Mouse (Mus musculus) c-Kit-positive CD71-negative TER-119-negative erythroid progenitor cells, embryonic 14.5 days (primary cell): ENCODE results near the gene Hpcal1.

Experiments used
- DNase-seq: peaks from one replicate; pipeline ENCODE4 v3.0.0-alpha.2; 2013; ENCODE audit warnings: low read depth

Hpcal1 gene

DNA sequence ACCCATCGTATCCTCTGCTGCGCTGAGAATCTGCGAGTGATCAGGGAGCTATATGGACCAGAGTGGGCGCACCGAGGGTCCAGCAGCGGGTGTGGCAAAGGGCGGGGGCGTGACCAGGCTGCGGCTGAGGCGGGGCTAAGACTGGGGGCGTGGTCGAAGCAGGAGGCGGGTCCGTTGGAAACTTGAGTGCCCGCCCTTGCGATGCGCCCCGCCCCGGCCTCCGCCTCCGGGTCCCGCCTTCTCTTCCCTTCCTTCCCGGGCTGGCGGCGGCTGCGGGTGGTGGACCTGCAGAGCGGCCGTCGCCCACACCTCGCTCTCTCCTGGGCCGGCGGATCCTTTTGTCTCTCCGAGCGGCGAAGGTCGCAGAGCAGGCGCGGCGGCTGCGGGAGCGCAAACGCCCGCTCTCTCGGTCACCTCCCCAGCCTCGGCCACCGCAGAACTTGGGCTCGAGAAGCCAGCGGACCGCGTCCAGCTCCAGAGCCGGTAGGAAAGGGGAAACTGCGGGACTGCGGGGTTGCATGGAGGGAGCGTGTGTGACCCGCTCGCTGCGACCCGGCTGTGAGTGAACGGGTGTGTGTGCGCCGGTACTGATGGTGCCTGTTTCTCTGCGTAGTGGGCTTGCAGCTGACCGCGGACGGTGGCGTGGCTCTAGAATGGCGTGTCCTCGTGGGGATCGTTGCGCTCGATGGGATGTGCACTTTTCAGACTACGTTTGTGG, at the start of gene Hpcal1:
Gene Hpcal1 (plus strand): TSS at position 293 of the 718 bp plus-strand sequence.
- peak; percentile 74 for DNase-seq

DNA sequence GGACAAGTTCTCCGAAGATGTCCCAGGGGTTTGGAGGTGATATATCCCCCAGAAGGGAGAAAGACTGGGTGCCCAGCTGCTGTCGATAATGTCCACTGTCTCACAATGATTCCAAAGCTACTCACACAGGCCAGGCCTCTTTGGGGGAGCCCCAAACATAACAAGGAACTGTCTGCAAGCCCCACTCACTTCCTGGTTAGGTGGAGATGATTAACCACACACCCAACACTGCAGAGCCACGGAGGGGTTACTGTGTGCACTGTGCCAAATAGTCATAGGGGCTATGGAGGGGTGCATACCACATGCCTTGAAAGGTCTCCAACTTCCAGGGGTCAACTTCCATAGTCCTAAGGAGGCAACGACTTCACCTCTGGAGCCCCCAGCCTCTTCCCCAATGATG, 49.4 kb upstream of the Hpcal1 start:
- no peak for DNase-seq

DNA sequence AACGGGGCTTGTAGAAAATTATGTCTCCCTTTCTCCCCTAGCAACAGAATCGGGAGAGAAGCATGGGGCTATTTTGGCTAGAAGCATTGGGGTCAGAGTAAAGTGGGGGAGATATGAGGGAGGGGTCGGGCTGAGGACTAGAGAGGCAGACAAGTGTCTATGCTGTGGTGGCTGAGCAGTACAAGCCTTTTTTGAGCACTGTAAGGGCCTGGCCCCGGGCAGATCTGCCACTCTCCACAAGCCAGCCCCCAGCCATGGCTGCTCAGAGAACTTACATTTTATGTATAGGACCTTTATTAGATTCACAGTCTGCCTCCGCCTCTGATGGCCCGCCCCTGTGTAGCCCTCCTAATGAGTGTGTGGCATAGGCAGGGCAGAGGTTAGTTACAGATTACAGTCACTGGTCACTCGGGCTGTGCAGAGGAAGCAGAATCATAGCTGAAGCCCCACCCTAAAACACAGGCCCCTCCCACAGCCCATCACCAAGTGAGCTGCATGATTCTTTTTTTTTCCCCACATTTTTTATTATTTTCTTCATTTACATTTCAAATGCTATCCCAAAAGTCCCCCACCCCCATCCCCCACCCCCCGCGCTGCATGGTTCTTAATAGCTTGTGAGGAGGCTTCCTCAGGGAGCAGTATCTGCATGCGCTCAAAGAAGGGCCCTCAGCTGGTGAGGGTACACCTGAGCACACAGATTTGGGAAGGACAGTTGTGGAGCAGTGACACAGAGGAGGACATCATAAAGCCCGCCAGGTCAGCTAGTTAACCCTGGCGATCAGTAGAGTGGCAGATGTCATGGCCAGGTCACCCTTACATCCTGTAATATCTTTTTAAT, 46.1 kb upstream of the Hpcal1 start:
- no peak for DNase-seq

DNA sequence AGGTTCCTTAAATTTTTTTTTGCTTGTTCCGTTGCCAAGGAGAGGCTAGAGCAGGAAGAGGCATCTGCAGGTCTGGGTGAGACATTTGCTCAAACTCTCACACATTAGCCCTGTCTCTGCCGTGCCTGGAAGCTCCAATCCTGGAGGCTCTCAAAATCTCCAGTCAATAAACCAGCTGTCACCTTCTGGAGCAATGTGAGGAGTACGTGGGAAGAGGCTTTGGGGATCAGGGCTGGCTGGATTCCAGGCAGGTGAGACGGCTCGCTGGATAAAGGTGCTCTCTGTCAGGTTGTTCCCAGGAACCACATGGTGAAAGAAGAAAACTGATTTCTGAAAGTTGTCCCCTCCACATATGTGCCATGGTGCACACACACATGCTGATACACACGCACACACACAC, 44.2 kb upstream of the Hpcal1 start:
- DNase-seq: no peak

DNA sequence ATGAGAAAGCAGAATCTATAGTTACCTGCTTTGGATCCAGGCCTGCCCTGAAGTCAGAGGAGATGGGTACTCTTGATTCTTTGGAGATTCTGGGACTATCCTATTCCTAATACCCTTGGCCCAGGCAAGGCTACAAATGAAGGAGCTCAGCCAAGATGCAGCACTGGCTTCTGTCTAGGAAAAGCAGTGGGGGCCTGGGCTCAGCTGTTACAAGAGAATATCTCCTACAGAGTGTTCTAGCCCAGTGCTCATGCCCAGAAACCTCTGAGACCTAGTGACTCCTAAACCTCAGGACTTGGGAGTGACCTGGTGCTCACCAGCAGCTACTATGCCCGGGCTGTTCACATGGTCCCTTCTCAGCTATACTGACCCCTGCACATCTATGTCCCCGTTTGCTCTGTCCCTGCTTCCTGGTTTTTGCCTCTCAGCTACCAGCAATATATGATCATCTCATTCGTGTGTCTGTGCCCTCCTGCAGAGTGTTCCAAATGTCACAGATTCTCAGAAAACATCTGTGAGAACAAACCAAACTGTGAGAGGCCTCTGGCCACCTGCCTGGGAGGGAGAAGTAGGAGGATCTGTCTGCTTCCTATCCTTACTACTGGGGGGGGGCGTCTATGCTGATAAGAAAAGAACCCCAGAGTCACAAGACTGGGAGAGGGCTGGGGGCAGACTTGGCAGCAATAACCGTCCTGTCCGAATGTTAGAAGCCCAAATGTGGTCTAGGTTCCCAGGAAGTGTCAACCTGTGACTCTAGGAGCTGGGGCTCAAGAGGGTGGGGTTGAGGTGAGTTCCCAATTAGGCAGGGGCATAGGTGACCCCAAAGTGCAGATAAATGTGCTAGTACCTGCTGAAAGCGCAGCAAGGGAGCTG, 39.2 kb upstream of the Hpcal1 start:
- no peak for DNase-seq

DNA sequence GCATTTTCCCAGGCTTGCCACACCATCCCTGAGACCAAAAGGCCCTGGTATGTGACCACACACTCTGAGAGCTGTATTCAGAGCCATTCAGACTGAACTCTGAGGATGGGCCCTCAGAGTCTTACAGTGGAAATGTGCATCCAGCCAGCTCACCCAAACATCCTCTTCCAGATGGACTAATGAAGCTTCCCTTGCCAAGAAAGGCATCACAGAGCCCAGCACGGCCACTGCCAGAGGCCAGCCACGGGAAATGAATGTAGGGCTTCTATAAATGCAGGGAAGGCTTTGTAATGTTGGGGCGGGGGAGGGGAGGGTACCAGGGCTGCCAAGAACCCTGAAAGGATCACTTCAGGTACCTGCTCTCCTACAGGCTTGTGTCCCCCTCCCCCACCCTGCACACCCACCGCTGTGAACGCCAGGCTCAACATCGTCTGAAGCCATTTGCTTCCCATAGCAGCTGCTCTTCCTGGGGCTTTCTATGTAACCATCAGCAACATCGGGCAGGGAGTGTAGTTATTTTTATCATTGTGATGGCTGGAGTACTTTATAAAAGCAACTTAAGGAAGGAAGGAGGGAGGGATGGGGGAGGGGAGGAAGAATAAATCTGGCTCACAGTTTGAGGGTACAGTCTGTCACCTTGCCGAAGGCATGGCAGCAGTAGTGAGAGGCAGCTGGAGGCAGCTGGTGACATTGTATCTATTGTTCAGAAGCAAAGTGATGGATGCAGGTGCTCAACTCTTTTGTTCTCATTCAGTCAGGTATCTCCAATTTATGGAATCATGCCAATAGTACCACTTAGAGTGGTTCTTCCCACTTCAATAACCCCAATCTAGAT, 38.2 kb upstream of the Hpcal1 start:
- DNase-seq: no peak

DNA sequence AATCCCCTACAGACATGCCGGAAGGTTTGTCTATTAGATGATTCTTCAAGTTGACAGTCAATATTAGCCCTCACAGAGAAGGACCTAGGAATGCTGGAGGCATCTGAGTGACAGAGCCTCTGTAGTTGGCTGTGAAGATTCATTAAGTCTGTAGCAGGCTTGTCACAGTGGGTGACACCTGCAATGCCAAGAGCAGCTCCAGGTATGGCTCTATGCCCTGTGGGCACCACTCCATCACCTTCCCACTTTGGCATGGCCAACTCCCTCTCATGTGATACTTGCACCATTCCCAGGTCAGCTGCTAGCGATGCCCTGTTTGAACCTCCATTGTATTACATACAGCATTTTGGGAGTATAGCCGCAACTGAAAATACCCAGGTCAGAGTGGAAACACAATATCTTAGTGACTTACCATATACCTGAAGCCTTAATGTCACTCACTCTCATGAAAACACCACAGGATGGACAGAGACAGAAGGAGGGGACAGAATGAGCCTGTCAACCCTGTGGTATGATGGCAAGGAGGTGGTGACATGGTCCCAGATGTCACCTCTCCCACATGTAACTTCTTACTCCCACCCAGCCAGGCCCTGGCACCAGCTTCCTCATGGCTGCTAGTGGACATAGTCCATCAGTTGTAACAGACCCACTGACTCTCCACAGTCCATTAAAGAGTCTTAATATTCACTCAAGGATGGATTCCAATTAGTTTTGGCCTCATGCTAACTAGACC, 37.4 kb upstream of the Hpcal1 start:
- DNase-seq: no peak

DNA sequence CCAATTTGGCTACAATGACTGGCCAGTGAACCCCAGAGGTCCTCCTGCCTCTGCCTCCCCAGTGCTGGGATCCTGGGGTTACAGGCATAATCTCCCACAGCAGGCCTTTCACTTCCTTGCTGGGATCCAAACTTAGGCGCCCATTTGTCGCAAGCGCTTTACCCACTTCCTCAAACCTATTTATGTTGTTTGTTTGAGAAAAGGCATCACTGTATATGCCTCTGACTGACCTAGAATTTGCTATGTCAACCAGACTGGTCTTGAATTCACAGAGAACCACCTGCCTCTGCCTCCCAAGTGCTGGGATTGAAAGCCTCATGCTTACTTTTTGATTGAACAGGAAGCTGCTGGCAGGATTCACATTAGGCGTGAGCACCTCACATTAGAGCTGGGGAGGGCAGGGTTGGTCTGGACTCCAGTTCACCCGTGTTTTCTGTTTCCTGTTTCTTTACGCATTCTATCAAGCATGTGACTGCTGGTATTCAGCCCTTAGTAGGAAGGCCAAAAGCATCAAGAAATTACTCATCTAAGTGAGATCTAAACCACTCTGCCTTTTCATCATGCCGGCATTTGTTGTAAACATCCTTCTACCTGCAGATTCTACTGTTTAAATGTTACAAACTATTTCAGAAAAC, 33.0 kb upstream of the Hpcal1 start:
- DNase-seq: no peak

DNA sequence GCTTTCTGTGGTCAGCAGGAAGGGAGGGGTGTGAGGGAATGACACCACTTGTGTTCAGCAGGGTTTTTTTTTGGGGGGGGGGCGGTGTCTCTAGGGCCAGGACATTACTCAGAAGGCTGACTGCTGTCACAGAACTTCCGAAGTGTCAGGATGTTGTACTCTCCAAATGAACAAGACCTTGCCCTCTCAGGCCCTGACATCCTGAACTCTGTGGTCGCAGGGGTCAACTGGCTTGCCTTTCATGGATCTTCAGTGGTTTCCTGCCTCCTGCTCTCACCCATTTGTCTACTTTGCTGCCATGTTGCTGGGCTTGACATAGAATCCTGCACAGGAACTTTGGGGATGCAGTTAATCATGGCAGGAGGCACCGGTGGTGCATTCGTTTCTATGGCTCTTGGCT, 32.1 kb upstream of the Hpcal1 start:
- no peak for DNase-seq

DNA sequence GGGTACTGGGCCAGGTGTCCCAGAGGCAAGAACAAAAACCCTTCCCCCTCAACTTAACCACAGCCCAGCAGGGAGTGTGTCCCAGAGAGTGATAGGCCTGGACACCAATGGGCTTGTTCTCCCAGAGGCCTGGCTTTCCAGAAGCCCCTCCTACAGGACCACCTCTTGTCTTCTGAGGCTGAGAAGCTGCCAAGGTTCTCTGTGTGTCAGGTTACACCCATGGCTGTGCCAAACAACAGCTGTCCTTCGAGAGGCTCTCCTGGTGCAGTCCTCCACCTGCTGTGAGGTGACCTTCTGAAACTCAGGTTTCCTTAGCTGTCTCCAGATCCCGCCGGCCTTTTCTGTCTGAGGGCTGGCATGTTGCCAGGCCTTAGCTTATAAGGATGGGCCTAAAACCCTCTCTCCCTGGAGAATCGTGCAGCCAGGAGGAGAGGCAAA, 29.2 kb upstream of the Hpcal1 start:
- DNase-seq: no peak

DNA sequence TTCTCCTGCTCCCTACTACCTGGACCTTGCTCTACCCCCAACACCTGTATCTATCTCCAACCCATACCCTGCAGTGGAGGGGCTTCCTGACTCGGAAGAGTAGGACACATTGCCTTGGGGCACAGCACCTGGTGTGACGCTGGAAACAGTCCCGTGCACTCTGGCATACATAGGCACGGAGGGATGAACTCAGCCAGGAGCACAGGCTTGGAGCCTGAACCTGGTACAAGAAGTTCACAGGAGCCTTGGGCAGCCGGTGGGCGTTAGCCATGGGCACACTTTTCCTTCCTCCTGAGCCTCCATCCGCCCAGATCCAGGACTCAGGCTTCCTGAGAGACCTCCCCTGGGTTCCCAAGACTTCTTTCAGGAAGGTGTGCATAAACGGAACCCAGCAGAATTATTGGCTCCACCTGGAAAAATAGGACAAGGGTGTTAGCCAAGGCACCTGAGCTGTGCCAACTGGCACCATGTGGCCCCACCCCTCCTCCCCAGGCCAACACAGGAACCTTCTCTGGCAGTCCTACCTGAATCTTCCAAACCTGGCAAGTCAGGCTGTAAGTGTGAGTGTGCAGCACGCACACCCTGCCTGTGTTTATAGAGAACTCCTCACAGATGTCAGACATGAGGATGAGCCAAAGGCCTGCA, 26.5 kb upstream of the Hpcal1 start:
- DNase-seq: no peak

DNA sequence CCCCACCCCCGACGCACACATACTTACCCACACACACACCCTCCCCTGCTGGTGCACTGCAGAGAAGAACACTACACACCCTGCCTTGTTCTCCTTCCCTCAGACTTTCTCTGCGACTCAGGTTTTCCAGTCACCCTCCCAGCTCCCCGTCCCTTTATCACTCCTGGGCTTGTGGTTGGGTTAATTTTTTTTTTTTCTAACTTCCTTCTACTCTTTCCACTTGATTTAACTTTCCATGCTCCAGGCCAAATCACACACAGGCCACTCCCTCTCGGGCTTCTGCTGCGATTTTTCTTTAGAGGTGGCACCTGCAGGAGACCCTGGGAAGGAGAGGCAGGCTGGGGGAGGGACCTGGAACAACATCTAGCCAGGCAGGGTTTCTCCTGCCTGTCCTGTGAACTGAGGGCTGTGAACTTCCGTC, 24.7 kb upstream of the Hpcal1 start:
- no peak for DNase-seq

DNA sequence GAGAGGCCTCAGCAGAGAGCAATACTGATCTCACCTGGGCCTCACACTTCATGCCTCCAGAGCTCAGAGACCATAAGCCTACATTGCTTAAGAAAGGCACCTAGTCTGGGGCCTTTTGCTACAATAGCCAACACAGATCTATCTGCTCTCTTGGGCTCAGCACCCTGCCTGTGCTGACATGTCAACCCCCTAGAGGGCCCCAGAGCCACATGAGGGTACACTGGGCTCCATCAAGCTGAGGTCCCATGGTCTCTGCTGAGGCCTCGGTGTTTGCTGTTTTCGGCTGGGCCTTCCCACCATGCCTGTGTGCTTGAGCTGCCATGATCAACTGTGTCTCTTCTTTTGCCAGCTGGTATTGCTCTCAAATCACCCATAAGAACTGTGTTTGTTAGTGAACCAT, 24.0 kb upstream of the Hpcal1 start:
- no peak for DNase-seq

DNA sequence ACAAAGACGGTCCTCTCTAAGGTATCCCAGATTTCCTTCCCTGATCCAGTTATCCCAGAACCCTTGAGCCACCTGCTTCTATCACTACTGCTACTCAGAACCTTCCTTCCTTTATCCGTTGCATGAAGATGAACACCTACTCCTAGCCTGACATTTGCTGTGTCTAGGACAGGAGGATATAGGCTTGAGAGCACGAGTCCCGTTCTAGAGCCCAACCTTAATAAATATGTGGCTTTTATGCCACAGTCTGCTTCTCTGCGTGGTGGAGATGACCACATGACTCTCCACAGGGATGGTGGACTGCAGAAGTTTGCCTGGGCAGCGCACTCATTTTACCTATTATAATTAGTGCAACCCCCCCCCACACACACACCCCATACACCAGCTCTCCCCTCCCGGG, 16.9 kb upstream of the Hpcal1 start:
- DNase-seq: no peak

DNA sequence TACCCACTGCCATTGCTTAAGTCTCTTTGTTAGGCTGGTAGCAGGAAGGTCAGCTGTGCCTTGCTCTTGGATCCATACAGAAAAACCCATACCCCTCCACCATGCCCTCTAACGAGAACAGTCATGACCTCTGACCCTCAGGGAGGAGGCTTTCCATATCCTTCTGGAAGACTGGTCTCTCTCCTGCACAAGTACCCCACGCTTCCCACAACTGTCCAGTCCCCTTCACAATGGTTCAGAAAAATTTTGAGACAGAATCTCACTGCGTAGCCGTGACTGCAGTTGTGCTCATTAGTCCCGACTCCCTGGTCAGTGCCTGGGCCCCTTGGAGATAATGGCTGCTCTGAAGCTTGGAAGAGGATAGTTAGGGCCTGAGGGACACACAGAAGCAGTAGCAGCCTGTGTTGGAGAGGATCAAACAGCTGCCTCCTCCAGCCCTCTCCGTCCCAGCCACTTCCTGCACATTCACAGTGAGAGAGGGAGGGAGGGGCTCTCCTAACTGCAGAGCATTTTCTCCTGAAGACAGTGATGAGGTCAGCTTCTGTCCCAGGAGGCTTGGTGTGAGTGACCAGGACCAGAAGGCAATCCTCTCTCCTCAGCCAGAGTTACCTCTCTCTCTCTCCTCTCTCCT, 16.4 kb upstream of the Hpcal1 start:
- no peak for DNase-seq

DNA sequence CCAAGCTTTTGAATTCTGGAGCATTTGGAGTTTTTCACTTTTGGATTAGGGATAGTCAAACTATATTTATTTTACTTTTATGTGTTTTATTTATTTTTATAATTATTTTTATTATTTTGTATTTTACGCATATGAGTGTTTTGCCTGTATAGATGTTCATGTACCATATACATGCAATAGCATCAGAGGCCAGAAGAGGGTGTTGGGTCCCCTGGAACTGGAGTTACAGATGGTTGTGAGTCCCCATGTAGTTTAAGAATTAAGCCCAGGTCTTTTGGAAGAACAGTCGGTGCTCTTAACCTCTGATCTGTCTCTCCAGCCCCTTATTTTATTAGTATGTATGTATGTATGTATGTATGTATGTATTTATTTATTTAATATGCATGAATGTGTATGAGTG, 12.9 kb upstream of the Hpcal1 start:
- DNase-seq: no peak

DNA sequence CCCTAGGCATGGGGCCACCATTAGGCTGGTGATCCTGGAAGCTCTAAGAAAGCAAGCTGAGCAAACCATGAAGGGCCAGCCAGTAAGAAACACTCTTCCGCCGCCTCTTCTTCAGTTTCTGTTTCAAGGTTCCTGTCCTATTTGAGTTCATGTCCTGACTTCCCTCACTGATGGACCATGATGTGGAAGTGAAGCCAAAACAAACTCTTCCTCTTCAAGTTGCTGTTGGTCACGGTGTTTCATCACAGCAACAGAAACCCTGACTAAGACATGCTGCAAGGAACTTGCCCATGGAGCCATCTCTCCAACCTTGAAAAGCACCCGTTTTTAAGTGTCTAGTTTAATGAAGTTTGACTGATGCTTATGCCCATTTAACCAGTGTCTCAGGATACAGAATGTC, 11.1 kb upstream of the Hpcal1 start:
- no peak for DNase-seq

DNA sequence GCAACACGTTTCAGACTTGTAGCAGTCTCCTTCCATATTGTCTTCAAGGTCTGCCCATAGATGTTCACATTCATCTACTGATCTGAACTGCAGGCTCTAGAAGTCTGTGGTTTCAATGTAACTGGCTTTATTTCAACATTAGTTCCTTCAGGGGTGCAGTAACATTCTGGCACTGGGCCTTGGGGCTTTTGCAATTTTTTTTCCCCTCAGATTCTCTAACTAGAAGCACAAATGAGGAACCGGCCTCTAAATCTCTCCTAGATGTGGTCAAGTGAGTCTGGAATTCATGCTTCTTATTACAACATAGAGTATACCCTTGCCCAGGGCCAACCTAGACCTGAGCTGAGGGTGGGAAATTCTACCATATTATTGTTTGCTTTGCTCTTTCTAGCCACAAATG, 8.5 kb upstream of the Hpcal1 start:
- no peak for DNase-seq

DNA sequence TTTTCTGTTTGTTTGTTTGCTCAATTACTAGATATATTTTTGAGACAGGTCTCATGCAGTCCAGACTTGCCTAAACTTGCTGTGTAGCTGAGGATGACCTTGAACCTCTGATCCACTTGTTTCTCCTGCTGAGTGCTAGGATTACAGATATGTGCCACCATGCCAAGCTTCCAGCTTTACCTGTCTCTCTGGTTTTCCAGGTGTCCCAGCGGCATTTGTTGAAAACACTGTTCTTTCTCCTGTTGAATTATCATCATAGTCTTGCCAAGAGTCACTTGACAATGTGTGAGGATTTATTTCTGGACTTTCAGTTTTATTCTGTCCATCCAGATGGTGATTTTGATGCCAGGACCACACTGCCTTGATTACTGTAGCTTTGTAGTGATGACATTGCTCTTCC, 6.3 kb upstream of the Hpcal1 start:
- DNase-seq: no peak
